ENCODE assay signal across 27 mouse cellular contexts in genomic region chr3:53648902-53649301, GRCm38 (mm10). TPM values are rescaled to one million over a fixed set of nuclear protein-coding genes. Genes with fewer than 3 reads are reported as not detected.
DNase-seq lines count a peak whose midpoint lies in the region; ATAC-seq and TF ChIP-seq lines count a peak whose summit lies in the region.
"Had no signal": no experiment of that assay in that cellular context is flagged by ENCODE, and none has a peak within 500 bp of the region (broad histone marks: within the 10 kb centered on the region; RNA-seq: fewer than 3 reads in every experiment).

No protein-coding gene starts in this region.

- H3K9ac ChIP-seq in intestine, embryonic 14.5 days (ENCODE audit: low read length): no peak overlapping the region
- H3K9ac ChIP-seq in intestine, embryonic 16.5 days (ENCODE audit: low read depth, low read length): no peak overlapping the region
- H3K9ac ChIP-seq in lung, postnatal 0 days (replicated peaks; ENCODE audit: low read depth): no peak overlapping the region
- no peak overlapping the region for H3K9ac ChIP-seq in hindbrain, embryonic 14.5 days
- H3K9ac ChIP-seq: forebrain, embryonic 13.5 days; hindbrain, embryonic 13.5 days; liver, embryonic 15.5 days; lung, embryonic 15.5 days; midbrain, embryonic 15.5 days had no signal

- no peak overlapping the region for H3K27ac ChIP-seq in intestine, embryonic 14.5 days (ENCODE audit: low read depth)
- no peak overlapping the region for H3K27ac ChIP-seq in intestine, embryonic 16.5 days (ENCODE audit: low read length)
- no peak overlapping the region for H3K27ac ChIP-seq in lung, postnatal 0 days (ENCODE audit: low read length)
- H3K27ac ChIP-seq in small intestine, adult 2 months (ENCODE audit: insufficient read depth, low read depth, low read length): no peak overlapping the region
- H3K27ac ChIP-seq in hindbrain, embryonic 14.5 days: no peak overlapping the region
- H3K27ac ChIP-seq: forebrain, embryonic 13.5 days; hindbrain, embryonic 13.5 days; liver, embryonic 15.5 days; lung, embryonic 15.5 days; macrophage; midbrain, embryonic 15.5 days had no signal

- DNase-seq in intestine, embryonic 14.5 days (ENCODE audit: low spot score): peak; percentile 45
- DNase-seq in lung, postnatal 0 days (ENCODE audit: low spot score): no peak
- DNase-seq in lung, postnatal 25 days (ENCODE audit: low spot score): no peak
- DNase-seq in ES-CJ7 (ENCODE audit: low read depth, low spot score): peak; percentile 53
- DNase-seq in adrenal gland, postnatal 14 days: no peak
- no peak for DNase-seq in hindbrain, embryonic 14.5 days (ENCODE audit: low spot score)
- DNase-seq: adrenal gland, postnatal 10 days; cerebellum, adult 2 months; cerebellum, postnatal 36 days; kidney, postnatal 25 days; right cerebral cortex, adult 18-20 months; right cerebral cortex, postnatal 4 days; thymus, adult 2 months had no signal

- 87% methylated on average over 4 of the region's 4 CpGs for WGBS in intestine, embryonic 14.5 days
- 87% methylated on average over 4 of the region's 4 CpGs for WGBS in intestine, embryonic 16.5 days
- WGBS in lung, postnatal 0 days: 95% methylated on average over 4 of the region's 4 CpGs
- WGBS in small intestine, adult 2 months: 83% methylated on average over 4 of the region's 4 CpGs
- 76% methylated on average over 4 of the region's 4 CpGs for WGBS in hindbrain, embryonic 14.5 days

- no peak overlapping the region for H3K4me3 ChIP-seq in intestine, embryonic 14.5 days (ENCODE audit: low read depth, low read length)
- no peak overlapping the region for H3K4me3 ChIP-seq in intestine, embryonic 16.5 days (ENCODE audit: low read length)
- no peak overlapping the region for H3K4me3 ChIP-seq in lung, postnatal 0 days (ENCODE audit: low read depth, low read length)
- H3K4me3 ChIP-seq in small intestine, adult 2 months (ENCODE audit: low read depth, low read length): no peak overlapping the region
- no peak overlapping the region for H3K4me3 ChIP-seq in hindbrain, embryonic 14.5 days (replicated peaks; ENCODE audit: low read length)
- H3K4me3 ChIP-seq: forebrain, embryonic 13.5 days; hindbrain, embryonic 13.5 days; liver, embryonic 15.5 days; lung, embryonic 15.5 days; midbrain, embryonic 15.5 days had no signal

- H3K4me2 ChIP-seq in intestine, embryonic 14.5 days (ENCODE audit: low read length): no peak overlapping the region
- H3K4me2 ChIP-seq in intestine, embryonic 16.5 days (ENCODE audit: low read depth, low read length): no peak overlapping the region
- H3K4me2 ChIP-seq in lung, postnatal 0 days (replicated peaks; ENCODE audit: low read depth, low read length): no peak overlapping the region
- H3K4me2 ChIP-seq in hindbrain, embryonic 14.5 days (replicated peaks): no peak overlapping the region
- H3K4me2 ChIP-seq: forebrain, embryonic 13.5 days; heart, embryonic 11.5 days; hindbrain, embryonic 13.5 days; liver, embryonic 15.5 days; lung, embryonic 15.5 days; midbrain, embryonic 15.5 days had no signal

- ATAC-seq in intestine, embryonic 14.5 days (replicated peaks; ENCODE audit: low FRiP score, low TSS enrichment, low read depth): no peak
- no peak for ATAC-seq in intestine, embryonic 16.5 days
- ATAC-seq in lung, postnatal 0 days: no peak
- no peak for ATAC-seq in hindbrain, embryonic 14.5 days (ENCODE audit: low FRiP score)
- ATAC-seq: activated CD4-positive, CD25-positive, alpha-beta regulatory T cell, adult 4 months; forebrain, embryonic 13.5 days; inflammation-experienced regulatory T-cells, adult 6 months; midbrain, embryonic 15.5 days; Patski had no signal

- no peak for TF ChIP-seq POLR2A in small intestine, adult 2 months (IDR thresholded peaks at IDR 0.05; ENCODE audit: low read depth, low read length)

- H3K4me1 ChIP-seq in intestine, embryonic 14.5 days (replicated peaks; ENCODE audit: control insufficient read depth, insufficient read depth, low read length): no peaks in the 10 kb centered on the region; the same call in 1 of the 2 replicates
- peaks cover 6% of the 10 kb centered on the region for H3K4me1 ChIP-seq in intestine, embryonic 16.5 days (ENCODE audit: control insufficient read depth, insufficient read depth, low read length)
- H3K4me1 ChIP-seq in lung, postnatal 0 days (ENCODE audit: insufficient read depth, low read depth, low read length): no peaks in the 10 kb centered on the region
- no peaks in the 10 kb centered on the region for H3K4me1 ChIP-seq in small intestine, adult 2 months (ENCODE audit: control insufficient read depth, insufficient read depth, insufficient read length, low read length)
- H3K4me1 ChIP-seq in hindbrain, embryonic 14.5 days (replicated peaks; ENCODE audit: control insufficient read depth, insufficient read depth, low read length): no peaks in the 10 kb centered on the region
- H3K4me1 ChIP-seq: liver, embryonic 15.5 days had no signal

- peaks cover 13% of the 10 kb centered on the region for H3K9me3 ChIP-seq in intestine, embryonic 14.5 days (ENCODE audit: control insufficient read depth, low read length)
- peaks cover 6% of the 10 kb centered on the region for H3K9me3 ChIP-seq in intestine, embryonic 16.5 days (ENCODE audit: control insufficient read depth, low read length)
- H3K9me3 ChIP-seq in lung, postnatal 0 days (ENCODE audit: low read length): no peaks in the 10 kb centered on the region
- no peaks in the 10 kb centered on the region for H3K9me3 ChIP-seq in hindbrain, embryonic 14.5 days (ENCODE audit: control insufficient read depth, low read length)
- H3K9me3 ChIP-seq: hindbrain, embryonic 13.5 days; liver, embryonic 15.5 days; lung, embryonic 15.5 days; midbrain, embryonic 15.5 days had no signal

- peak; percentile 48 for TF ChIP-seq CTCF in lung, postnatal 0 days (IDR thresholded peaks at IDR 0.05)
- TF ChIP-seq CTCF in small intestine, adult 2 months (IDR thresholded peaks at IDR 0.05; ENCODE audit: extremely low read depth, insufficient read length, insufficient replicate concordance, low read depth, low read length): peak; percentile 11; the same call in 1 of the 2 replicates

- no peak for TF ChIP-seq EP300 in lung, postnatal 0 days (IDR thresholded peaks at IDR 0.05)

- peaks cover 8% of the 10 kb centered on the region; the same call in 1 of the 2 replicates for H3K36me3 ChIP-seq in intestine, embryonic 14.5 days (ENCODE audit: control insufficient read depth, insufficient read depth, low read length)
- H3K36me3 ChIP-seq in intestine, embryonic 16.5 days (ENCODE audit: control insufficient read depth, insufficient read depth, low read length): peaks cover 7% of the 10 kb centered on the region; the same call in 1 of the 2 replicates
- no peaks in the 10 kb centered on the region for H3K36me3 ChIP-seq in lung, postnatal 0 days (ENCODE audit: insufficient read depth, low read length)
- no peaks in the 10 kb centered on the region for H3K36me3 ChIP-seq in small intestine, adult 2 months (ENCODE audit: control insufficient read depth, insufficient read depth, low read length)
- H3K36me3 ChIP-seq in hindbrain, embryonic 14.5 days (replicated peaks; ENCODE audit: control insufficient read depth, insufficient read depth): no peaks in the 10 kb centered on the region
- H3K36me3 ChIP-seq: G1E; hindbrain, embryonic 13.5 days; liver, embryonic 15.5 days; midbrain, embryonic 15.5 days had no signal

- H3K27me3 ChIP-seq in intestine, embryonic 14.5 days (replicated peaks; ENCODE audit: control insufficient read depth, insufficient read depth, low read length): no peaks in the 10 kb centered on the region
- H3K27me3 ChIP-seq in intestine, embryonic 16.5 days (replicated peaks; ENCODE audit: control insufficient read depth, insufficient read depth, low read length): no peaks in the 10 kb centered on the region
- no peaks in the 10 kb centered on the region for H3K27me3 ChIP-seq in lung, postnatal 0 days (replicated peaks; ENCODE audit: insufficient read depth, low read length)
- H3K27me3 ChIP-seq in small intestine, adult 2 months (ENCODE audit: control insufficient read depth, insufficient read depth, low read length): no peaks in the 10 kb centered on the region
- H3K27me3 ChIP-seq in hindbrain, embryonic 14.5 days (ENCODE audit: control insufficient read depth, insufficient read depth, low read length): no peaks in the 10 kb centered on the region
- H3K27me3 ChIP-seq: forebrain, embryonic 13.5 days; hindbrain, embryonic 13.5 days; liver, embryonic 15.5 days; lung, embryonic 15.5 days; midbrain, embryonic 15.5 days had no signal

RNA-seq across cellular contexts. Expression of gene Frem2, which starts 8.3 kb away (rescaled TPM):
- polyA plus RNA-seq in intestine, embryonic 14.5 days (2014; fragmentation: Nextera tagmentation; extraction: Ambion mirVana): 14.2 and 14.4 TPM in 2 replicates
- 5.3 and 5.7 TPM in 2 replicates for polyA plus RNA-seq in intestine, embryonic 16.5 days (2015; fragmentation: Nextera tagmentation; extraction: Ambion mirVana)
- polyA plus RNA-seq in lung, postnatal 0 days (2015; fragmentation: Nextera tagmentation; extraction: Ambion mirVana): 1.6 and 1.8 TPM in 2 replicates
- 1.1 and 2.1 TPM in 2 replicates for polyA plus RNA-seq in small intestine, adult 2 months (2012; rRNA removed)
- total RNA-seq in adrenal gland, postnatal 14 days (2021): 0.68 and 1.9 TPM in 2 replicates
- polyA plus RNA-seq in hindbrain, embryonic 14.5 days (2014; fragmentation: Nextera tagmentation; extraction: Ambion mirVana): 1.9 and 2.7 TPM in 2 replicates
- polyA plus RNA-seq: activated CD4-positive, CD25-positive, alpha-beta regulatory T cell, adult 4 months; C2C12; G1E; inflammation-experienced regulatory T-cells, adult 6 months; macrophage had no signal

Comparison
In these comparisons a context has a peak if more than half of its experiments do, and no peak if none do; other contexts are left out.
1. DNase-seq: peak in intestine, embryonic 14.5 days (single experiment) and ES-CJ7 (single experiment); none in lung, postnatal 0 days (single experiment), lung, postnatal 25 days (single experiment), adrenal gland, postnatal 14 days (single experiment) and hindbrain, embryonic 14.5 days (single experiment).